Mouse (Mus musculus): ENCODE data around the gene Wnk4. TPM values are rescaled to one million over a fixed set of nuclear protein-coding genes. Genes with fewer than 3 reads are reported as not detected.

Gene Wnk4
- total and polyA plus RNA-seq, 2 experiments from 2014 or later: 3.2 to 9.1 TPM

DNA sequence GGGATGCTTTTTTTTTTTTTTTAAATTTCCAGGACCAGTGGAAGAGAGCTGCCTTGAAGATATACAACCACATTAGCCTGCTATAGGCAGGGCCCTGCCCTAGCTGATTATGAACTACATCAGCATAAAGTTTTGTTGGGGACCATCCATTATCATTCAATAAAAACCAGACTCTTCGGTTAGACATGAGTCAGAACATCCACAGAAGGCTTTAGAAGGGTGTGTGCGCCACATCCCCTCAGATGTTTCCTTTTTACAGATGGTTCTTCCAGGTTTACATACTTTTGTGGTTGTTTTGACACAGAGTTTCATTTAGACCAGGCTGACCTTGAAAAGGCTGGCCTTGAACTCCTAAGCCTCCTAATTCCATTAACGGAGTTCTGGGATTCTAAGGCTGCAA, 36.0 kb upstream of the Wnk4 start:
- H3K4me1 ChIP-seq (ENCODE audit: insufficient read depth): no peaks in the 10 kb centered on the region
- H3K9ac ChIP-seq: no peak overlapping the region
- no peak overlapping the region for H3K4me3 ChIP-seq (ENCODE audit: low read depth, low read length)
- no peaks in the 10 kb centered on the region for H3K36me3 ChIP-seq (ENCODE audit: insufficient read depth)
- no peak for DNase-seq
- H3K27ac ChIP-seq (ENCODE audit: low read depth, low read length): no peak overlapping the region
- TF ChIP-seq CTCF (IDR thresholded peaks at IDR 0.05; ENCODE audit: low read depth): no peak
- no peak for ATAC-seq
- no peak overlapping the region for H3K4me2 ChIP-seq (ENCODE audit: low read depth)
- no peaks in the 10 kb centered on the region for H3K9me3 ChIP-seq (ENCODE audit: low read length)
- H3K27me3 ChIP-seq (ENCODE audit: insufficient read depth, low read length): no peaks in the 10 kb centered on the region
- WGBS: 96% methylated on average over 3 of the region's 3 CpGs

- TF ChIP-seq CTCF (IDR thresholded peaks at IDR 0.05; ENCODE audit: low read depth): no peak
- Histone ChIP-seq H3K27ac (ENCODE audit: low read depth, low read length) (0 out of 2 replicates have a peak overlapping the region, but pooled peaks have one; percentile 21), H3K4me1 (ENCODE audit: insufficient read depth) (0 out of 2 replicates have a peak, but pooled peaks cover 3% of the 10 kb centered on the region), H3K9me3 (ENCODE audit: low read length) (no peaks in the 10 kb centered on the region), H3K4me2 (ENCODE audit: low read depth) (peak overlapping the region; percentile 91), H3K27me3 (ENCODE audit: insufficient read depth, low read length) (no peaks in the 10 kb centered on the region), H3K4me3 (ENCODE audit: low read depth, low read length) (peak overlapping the region; percentile 85), H3K36me3 (ENCODE audit: insufficient read depth) (no peaks in the 10 kb centered on the region), H3K9ac (peak overlapping the region; percentile 73)
- 17% methylated on average over 25 of the region's 25 CpGs for WGBS
- DNase-seq (peak; percentile 4), ATAC-seq (no peak)
Observed at GRCm38 (mm10) chr11:101225331-101226064, 34.9 kb upstream of the Wnk4 start.

GRCm38 (mm10) chr11:101226065-101226701, 34.2 kb upstream of the Wnk4 start, which contains the start of gene Ezh1:
Ezh1 (minus strand) TSS chr11:101226463.
- Histone ChIP-seq H3K4me1 (ENCODE audit: insufficient read depth) (0 out of 2 replicates have a peak, but pooled peaks cover 6% of the 10 kb centered on the region), H3K27ac (ENCODE audit: low read depth, low read length) (peak within 1 kb of the TSS; percentile 21; the same call in 1 of the 2 replicates), H3K9ac (peak within 1 kb of the TSS; percentile 73), H3K4me3 (ENCODE audit: low read depth, low read length) (peak within 1 kb of the TSS; percentile 85), H3K9me3 (ENCODE audit: low read length) (no peaks in the 10 kb centered on the region), H3K36me3 (ENCODE audit: insufficient read depth) (no peaks in the 10 kb centered on the region), H3K4me2 (ENCODE audit: low read depth) (peak within 1 kb of the TSS; percentile 91), H3K27me3 (ENCODE audit: insufficient read depth, low read length) (no peaks in the 10 kb centered on the region)
- 2% methylated on average over 52 of the region's 56 CpGs for WGBS
- DNase-seq (peak; percentile 91), ATAC-seq (peak; percentile 96)
- peak; percentile 65 for TF ChIP-seq CTCF (IDR thresholded peaks at IDR 0.05; ENCODE audit: low read depth)

- Histone ChIP-seq H3K9ac (no peak overlapping the region), H3K4me1 (ENCODE audit: insufficient read depth) (0 out of 2 replicates have a peak, but pooled peaks cover 8% of the 10 kb centered on the region), H3K4me2 (ENCODE audit: low read depth) (no peak overlapping the region), H3K27me3 (ENCODE audit: insufficient read depth, low read length) (no peaks in the 10 kb centered on the region), H3K4me3 (ENCODE audit: low read depth, low read length) (no peak overlapping the region), H3K27ac (ENCODE audit: low read depth, low read length) (peak overlapping the region; percentile 59), H3K9me3 (ENCODE audit: low read length) (no peaks in the 10 kb centered on the region), H3K36me3 (ENCODE audit: insufficient read depth) (no peaks in the 10 kb centered on the region)
- no peak for ATAC-seq
- WGBS: 23% methylated on average over 8 of the region's 8 CpGs
- no peak for DNase-seq
- no peak for TF ChIP-seq CTCF (IDR thresholded peaks at IDR 0.05; ENCODE audit: low read depth)
Observed at GRCm38 (mm10) chr11:101229361-101229900, 30.9 kb upstream of the Wnk4 start.

DNA sequence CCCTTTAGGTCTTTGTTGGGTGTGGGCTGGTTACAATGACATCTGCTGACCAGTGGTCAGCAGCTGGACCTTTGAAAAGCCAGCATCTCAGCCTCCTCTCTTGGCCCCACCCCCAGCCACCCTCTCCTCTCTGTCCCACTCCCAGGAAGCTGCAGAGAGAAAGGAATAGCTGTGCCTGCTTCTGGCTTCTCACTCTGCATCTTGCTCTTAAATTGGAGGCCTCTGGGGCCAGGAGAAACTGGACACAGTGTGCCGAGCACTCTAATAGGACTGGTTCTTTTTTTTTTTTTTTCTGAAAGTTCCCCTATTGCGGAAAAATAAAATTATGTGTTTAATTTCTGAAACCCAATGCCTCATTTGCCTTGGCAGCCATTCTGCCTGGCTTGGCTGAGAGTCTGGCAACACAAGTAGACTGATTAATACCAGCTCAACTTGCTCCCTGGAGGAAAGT, 30.3 kb upstream of the Wnk4 start:
- no peak for TF ChIP-seq CTCF (IDR thresholded peaks at IDR 0.05; ENCODE audit: low read depth)
- ATAC-seq: no peak
- Histone ChIP-seq H3K4me3 (ENCODE audit: low read depth, low read length) (no peak overlapping the region), H3K9me3 (ENCODE audit: low read length) (no peaks in the 10 kb centered on the region), H3K4me2 (ENCODE audit: low read depth) (no peak overlapping the region), H3K4me1 (ENCODE audit: insufficient read depth) (0 out of 2 replicates have a peak, but pooled peaks cover 8% of the 10 kb centered on the region), H3K36me3 (ENCODE audit: insufficient read depth) (no peaks in the 10 kb centered on the region), H3K27me3 (ENCODE audit: insufficient read depth, low read length) (no peaks in the 10 kb centered on the region), H3K27ac (ENCODE audit: low read depth, low read length) (peak overlapping the region; percentile 59), H3K9ac (no peak overlapping the region)
- DNase-seq: peak; percentile 17
- WGBS: 16% methylated on average over 2 of the region's 2 CpGs

DNA sequence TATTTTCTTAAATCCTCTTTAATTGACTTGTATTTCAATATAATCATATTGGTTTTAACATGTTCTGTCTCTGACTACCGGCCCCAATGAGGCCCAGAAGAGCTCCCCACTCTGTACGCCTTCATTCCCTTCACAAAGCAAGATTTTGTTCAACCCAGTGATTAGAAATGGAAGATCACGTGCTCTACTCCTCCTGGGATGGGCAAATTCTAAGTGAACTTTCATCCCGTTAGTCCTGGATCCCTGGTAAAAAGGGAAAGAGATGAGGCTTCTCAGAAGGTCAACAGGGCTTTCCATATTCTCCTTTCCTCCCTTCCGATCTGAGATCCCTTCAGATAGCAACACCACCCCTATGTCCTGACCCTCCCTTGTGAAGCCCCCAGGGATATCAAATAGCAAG, 29.8 kb upstream of the Wnk4 start:
- Histone ChIP-seq H3K27me3 (ENCODE audit: insufficient read depth, low read length) (no peaks in the 10 kb centered on the region), H3K4me3 (ENCODE audit: low read depth, low read length) (no peak overlapping the region), H3K36me3 (ENCODE audit: insufficient read depth) (no peaks in the 10 kb centered on the region), H3K4me2 (ENCODE audit: low read depth) (no peak overlapping the region), H3K27ac (ENCODE audit: low read depth, low read length) (peak overlapping the region; percentile 47; the same call in 1 of the 2 replicates), H3K4me1 (ENCODE audit: insufficient read depth) (0 out of 2 replicates have a peak, but pooled peaks cover 8% of the 10 kb centered on the region), H3K9ac (no peak overlapping the region), H3K9me3 (ENCODE audit: low read length) (no peaks in the 10 kb centered on the region)
- no peak for DNase-seq
- WGBS: 11% methylated on average over 5 of the region's 5 CpGs
- ATAC-seq: no peak
- no peak for TF ChIP-seq CTCF (IDR thresholded peaks at IDR 0.05; ENCODE audit: low read depth)

Data from forebrain, postnatal 0 days (tissue).